In the genomic region with DNA sequence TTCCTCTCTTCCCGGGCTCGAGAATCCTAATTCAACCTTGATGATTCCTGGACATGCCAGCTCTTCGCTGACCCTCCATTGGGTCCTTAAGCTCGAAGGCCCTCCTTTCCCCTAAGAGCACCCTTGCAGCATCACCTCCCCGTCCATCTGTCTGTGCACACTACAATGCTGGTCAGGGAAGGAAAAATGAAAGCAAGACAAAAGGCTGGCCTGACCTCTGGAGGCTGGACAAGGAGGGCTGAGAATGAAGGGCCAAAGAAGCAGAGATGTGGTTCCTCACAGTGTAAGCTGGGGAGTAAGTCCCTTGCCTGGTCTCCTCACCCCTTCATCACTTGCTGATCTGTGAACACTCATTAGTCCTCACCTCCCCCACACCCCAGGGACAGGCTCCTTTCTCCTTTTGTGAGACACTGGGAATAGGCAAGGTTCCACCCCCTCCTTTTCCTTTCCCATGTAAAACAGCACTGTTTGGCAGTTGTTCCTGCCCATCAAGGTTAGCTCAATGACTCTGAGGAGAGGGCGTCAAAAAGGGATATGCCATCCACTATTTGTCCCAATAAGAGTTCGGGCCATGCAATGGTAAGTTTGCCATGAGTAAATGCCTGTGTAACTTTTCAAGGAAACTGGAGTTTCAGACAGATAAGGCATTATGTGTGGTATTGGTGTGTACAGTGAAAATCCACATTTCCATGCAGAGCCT, we compare ENCODE assay signal across 20 mouse cellular contexts.
DNase-seq lines count a peak whose midpoint lies in the region; ATAC-seq and TF ChIP-seq lines count a peak whose summit lies in the region.
"Had no signal": no experiment of that assay in that cellular context is flagged by ENCODE, and none has a peak within 500 bp of the region (broad histone marks: within the 10 kb centered on the region; RNA-seq: fewer than 3 reads in every experiment).

No protein-coding gene starts in this region.

- H3K27ac ChIP-seq in hindbrain, postnatal 0 days: no peak overlapping the region
- H3K27ac ChIP-seq in hindbrain, embryonic 16.5 days (ENCODE audit: low read depth, low read length): no peak overlapping the region
- H3K27ac ChIP-seq in left cerebral cortex, adult 2 months: no peak overlapping the region
- H3K27ac ChIP-seq: embryonic facial prominence, embryonic 10.5 days; heart, embryonic 13.5 days; hindbrain, embryonic 14.5 days; intestine, embryonic 15.5 days; kidney, embryonic 15.5 days; limb, embryonic 15.5 days had no signal

- 71% methylated on average over 7 of the region's 7 CpGs for WGBS in hindbrain, postnatal 0 days
- 71% methylated on average over 7 of the region's 7 CpGs for WGBS in hindbrain, embryonic 16.5 days
- WGBS in lung, adult 2 months: 84% methylated on average over 7 of the region's 7 CpGs

- H3K9ac ChIP-seq in hindbrain, postnatal 0 days (replicated peaks; ENCODE audit: low read length): no peak overlapping the region
- no peak overlapping the region for H3K9ac ChIP-seq in hindbrain, embryonic 16.5 days (ENCODE audit: low read depth, low read length)
- H3K9ac ChIP-seq: forebrain, postnatal 0 days; heart, embryonic 13.5 days; hindbrain, embryonic 14.5 days; intestine, embryonic 15.5 days; kidney, embryonic 15.5 days; limb, embryonic 15.5 days had no signal

- no peaks in the 10 kb centered on the region for H3K36me3 ChIP-seq in hindbrain, postnatal 0 days (ENCODE audit: insufficient read depth, low read length)
- no peaks in the 10 kb centered on the region for H3K36me3 ChIP-seq in hindbrain, embryonic 16.5 days (ENCODE audit: control insufficient read depth, insufficient read depth, low read length)
- H3K36me3 ChIP-seq: embryonic facial prominence, embryonic 10.5 days; heart, embryonic 13.5 days; intestine, embryonic 15.5 days; kidney, embryonic 15.5 days; limb, embryonic 15.5 days had no signal

- no peak overlapping the region for H3K4me3 ChIP-seq in hindbrain, postnatal 0 days (ENCODE audit: low read length)
- H3K4me3 ChIP-seq in hindbrain, embryonic 16.5 days (ENCODE audit: low read length): no peak overlapping the region
- H3K4me3 ChIP-seq in lung, adult 2 months (replicated peaks; ENCODE audit: extremely low read depth, low read depth, low read length): no peak overlapping the region
- no peak overlapping the region for H3K4me3 ChIP-seq in left cerebral cortex, adult 2 months
- H3K4me3 ChIP-seq: embryonic facial prominence, embryonic 10.5 days; heart, embryonic 13.5 days; intestine, embryonic 15.5 days; kidney, embryonic 15.5 days; limb, embryonic 15.5 days had no signal

- ATAC-seq in hindbrain, postnatal 0 days: no peak
- ATAC-seq in hindbrain, embryonic 16.5 days: no peak
- ATAC-seq: forebrain, postnatal 0 days; intestine, embryonic 15.5 days had no signal

- no peak for TF ChIP-seq POLR2A in lung, adult 2 months (IDR thresholded peaks at IDR 0.05; ENCODE audit: borderline replicate concordance, extremely low read depth, low read depth, low read length)

- no peaks in the 10 kb centered on the region for H3K27me3 ChIP-seq in hindbrain, postnatal 0 days (ENCODE audit: insufficient read depth, low read length)
- no peaks in the 10 kb centered on the region for H3K27me3 ChIP-seq in hindbrain, embryonic 16.5 days (replicated peaks; ENCODE audit: control insufficient read depth, insufficient read depth, low read length)
- H3K27me3 ChIP-seq: heart, embryonic 13.5 days; intestine, embryonic 15.5 days; kidney, embryonic 15.5 days; limb, embryonic 15.5 days had no signal

- H3K9me3 ChIP-seq in hindbrain, postnatal 0 days (ENCODE audit: low read length): no peaks in the 10 kb centered on the region
- no peaks in the 10 kb centered on the region for H3K9me3 ChIP-seq in hindbrain, embryonic 16.5 days (ENCODE audit: control insufficient read depth, low read length)
- H3K9me3 ChIP-seq: embryonic facial prominence, embryonic 10.5 days; intestine, embryonic 15.5 days; kidney, embryonic 15.5 days; limb, embryonic 15.5 days had no signal

- DNase-seq in hindbrain, postnatal 0 days (ENCODE audit: low spot score): no peak
- DNase-seq in lung, adult 2 months: no peak
- DNase-seq in lung, postnatal 10 days: no peak
- peak; percentile 12 for DNase-seq in NIH3T3 (ENCODE audit: low read depth)
- peak; percentile 50 for DNase-seq in adipocyte (ENCODE audit: low spot score)
- no peak for DNase-seq in left cerebral cortex, adult 2 months (ENCODE audit: extremely low spot score in 1 of 2, low spot score in 2 of 2)
- DNase-seq: adrenal gland, adult 2 months; cerebellum, adult 11-12 months; cerebellum, postnatal 10 days; forebrain, postnatal 0 days; left cerebral cortex, postnatal 4 days; lung, adult 18-20 months; lung, postnatal 4 days had no signal

- H3K4me1 ChIP-seq in hindbrain, postnatal 0 days (ENCODE audit: insufficient read depth, low read length): no peaks in the 10 kb centered on the region
- no peaks in the 10 kb centered on the region for H3K4me1 ChIP-seq in hindbrain, embryonic 16.5 days (ENCODE audit: control insufficient read depth, insufficient read depth, low read depth, low read length)
- H3K4me1 ChIP-seq in lung, adult 2 months (ENCODE audit: control insufficient read depth, insufficient read depth, low read length): no peaks in the 10 kb centered on the region
- H3K4me1 ChIP-seq: intestine, embryonic 15.5 days; limb, embryonic 15.5 days had no signal

- TF ChIP-seq CTCF in hindbrain, postnatal 0 days (IDR thresholded peaks at IDR 0.05; ENCODE audit: low read depth): 0 out of 2 replicates have a peak, but pooled peaks have one; percentile 10
- peak; percentile 29; the same call in 1 of the 2 replicates for TF ChIP-seq CTCF in lung, adult 2 months (IDR thresholded peaks at IDR 0.05; ENCODE audit: insufficient read depth, low read length)
- TF ChIP-seq CTCF in left cerebral cortex, adult 2 months (IDR thresholded peaks at IDR 0.05): no peak

- intact Hi-C loops in left cerebral cortex, adult 2 months (cut with DNase I): no loop called here

- no peak overlapping the region for H3K4me2 ChIP-seq in hindbrain, postnatal 0 days (ENCODE audit: low read depth, low read length)
- H3K4me2 ChIP-seq in hindbrain, embryonic 16.5 days (ENCODE audit: low read length): no peak overlapping the region
- H3K4me2 ChIP-seq: heart, embryonic 13.5 days; hindbrain, embryonic 14.5 days; intestine, embryonic 15.5 days; kidney, embryonic 15.5 days; limb, embryonic 15.5 days had no signal

Comparison
In these comparisons a context has a peak if more than half of its experiments do, and no peak if none do; other contexts are left out.
1. DNase-seq: peak in NIH3T3 (single experiment) and adipocyte (single experiment); none in hindbrain, postnatal 0 days (single experiment), lung, adult 2 months (single experiment), lung, postnatal 10 days (single experiment) and left cerebral cortex, adult 2 months (0 of 2).